Mouse (Mus musculus) liver, adult (tissue): ENCODE results near the gene Ankrd13b.

Source experiments
- GATA4 ChIP-seq: IDR thresholded peaks from 2 replicates; pipeline ENCODE4 v1.6.1; 2014; ENCODE audit warnings: mild to moderate bottlenecking, low read length; ENCODE audit not compliant: insufficient replicate concordance

The Ankrd13b gene

GRCm38 (mm10) chr11:77489591-77490235 lies at the start of gene Ankrd13b:
TSS of gene Ankrd13b (minus strand) at chr11:77489678.
- TF ChIP-seq GATA4, result no peak

- TF ChIP-seq GATA4, result no peak
These were observed 42.8 kb upstream of the Ankrd13b start for GRCm38 (mm10) chr11:77532202-77532846.

GRCm38 (mm10) chr11:77530862-77531261 lies 41.4 kb upstream of the Ankrd13b start:
- no peak for TF ChIP-seq GATA4

- no peak for TF ChIP-seq GATA4
These were observed 40.2 kb upstream of the Ankrd13b start for GRCm38 (mm10) chr11:77529644-77530043.

- TF ChIP-seq GATA4, result no peak
These were observed 36.5 kb upstream of the Ankrd13b start for GRCm38 (mm10) chr11:77525804-77526486.

- no peak for TF ChIP-seq GATA4
These were observed 31.4 kb upstream of the Ankrd13b start for GRCm38 (mm10) chr11:77520601-77521529.

GRCm38 (mm10) chr11:77519043-77519442 lies 29.6 kb upstream of the Ankrd13b start, which contains the start of gene Gm10392:
TSS of gene Gm10392 (minus strand) at chr11:77519198.
- TF ChIP-seq GATA4, result no peak

GRCm38 (mm10) chr11:77518051-77518798 lies 28.7 kb upstream of the Ankrd13b start:
- no peak for TF ChIP-seq GATA4

- TF ChIP-seq GATA4, result no peak
These were observed 27.3 kb upstream of the Ankrd13b start for GRCm38 (mm10) chr11:77516553-77517425.

- TF ChIP-seq GATA4, result no peak
These were observed 26.4 kb upstream of the Ankrd13b start, which contains the start of gene Trp53i13 for GRCm38 (mm10) chr11:77515637-77516552. TSS of gene Trp53i13 (minus strand) at chr11:77515980.

- no peak for TF ChIP-seq GATA4
These were observed 25.6 kb upstream of the Ankrd13b start, which contains the start of gene Abhd15 for GRCm38 (mm10) chr11:77514832-77515636. TSS of gene Abhd15 (plus strand) at chr11:77515121.

GRCm38 (mm10) chr11:77514281-77514831 lies 24.9 kb upstream of the Ankrd13b start:
- no peak for TF ChIP-seq GATA4
